ENCODE assay signal across 26 mouse cellular contexts in the genomic region with DNA sequence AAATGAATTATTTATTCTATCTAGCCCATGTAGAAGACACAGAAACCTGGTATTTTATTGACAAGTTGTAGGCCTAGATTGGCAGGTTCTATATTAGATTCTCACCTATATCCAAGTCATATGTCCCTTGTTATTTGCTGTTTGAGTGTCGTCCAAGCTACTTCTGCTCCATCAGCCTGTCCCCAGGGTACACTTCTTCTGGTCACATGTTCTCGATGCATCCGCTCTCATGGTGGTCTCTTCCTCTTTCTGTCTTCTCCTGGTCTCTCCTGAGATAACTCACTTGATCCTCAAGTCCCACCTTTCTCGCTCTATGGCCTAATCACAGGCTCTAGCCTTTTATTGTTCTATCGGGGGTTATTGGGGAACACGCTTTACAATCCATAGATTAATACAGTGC. TPM values are rescaled to one million over a fixed set of nuclear protein-coding genes. Genes with fewer than 3 reads are reported as not detected.
A peak's percentile ranks its signal among the peaks of the same experiment; 100 is the strongest.
DNase-seq lines count a peak whose midpoint lies in the region; ATAC-seq lines count a peak whose summit lies in the region.
"Had no signal": no experiment of that assay in that cellular context is flagged by ENCODE, and none has a peak within 500 bp of the region (broad histone marks: within the 10 kb centered on the region; RNA-seq: fewer than 3 reads in every experiment).

No protein-coding gene starts in this region.

- no peaks in the 10 kb centered on the region for H3K27me3 ChIP-seq in splenic B cell, adult 2 months (ENCODE audit: control insufficient read depth, insufficient read depth, low read length, poor library complexity, severe bottlenecking)
- H3K27me3 ChIP-seq: embryonic facial prominence, embryonic 13.5 days; forebrain, embryonic 12.5 days; forebrain, embryonic 15.5 days; heart, embryonic 13.5 days; Patski had no signal

- ATAC-seq in granulocyte monocyte progenitor cell, adult 5-6 weeks (replicated peaks; ENCODE audit: poor library complexity, severe bottlenecking), result peak; percentile 58
- ATAC-seq: CD4-positive, CD25-positive, alpha-beta regulatory T cell, adult 4 months; forebrain, embryonic 15.5 days; Patski had no signal

- peak; percentile 44 to 46 for DNase-seq in spleen, postnatal 36 days (ENCODE audit: low spot score in 2 of 2)
- no peak for DNase-seq in spleen, postnatal 10 days (ENCODE audit: low spot score in 2 of 2)
- DNase-seq in splenic B cell, adult 2 months (ENCODE audit: low read depth, low spot score), result peak; percentile 67
- no peak for DNase-seq in lung, adult 18-20 months
- DNase-seq in cerebellum, adult 9-11 months, result no peak
- DNase-seq: adrenal gland, adult 2 months; adrenal gland, postnatal 14 days; cerebellum, adult 11 months; cerebellum, adult 2 months; cerebellum, postnatal 10 days; cerebellum, postnatal 36 days; embryo, embryonic 11 days; gastrocnemius, postnatal 25 days; heart, adult 2 months; heart, postnatal 14 days; heart, postnatal 4 days had no signal

- no peaks in the 10 kb centered on the region for H3K36me3 ChIP-seq in splenic B cell, adult 2 months (ENCODE audit: control insufficient read depth, insufficient read depth, low read length, poor library complexity, severe bottlenecking)
- H3K36me3 ChIP-seq: embryonic facial prominence, embryonic 10.5 days; embryonic facial prominence, embryonic 13.5 days; forebrain, embryonic 12.5 days; forebrain, embryonic 15.5 days; heart, embryonic 10.5 days; heart, embryonic 13.5 days had no signal

RNA-seq across cellular contexts. Expression of a gene that starts 25.6 kb away (rescaled TPM):
- total RNA-seq in granulocyte monocyte progenitor cell, adult 5-6 weeks (2014; fragmentation: Nextera tagmentation), result 18.1 and 23.3 TPM in 2 replicates
- 3.6 and 7.8 TPM in 2 replicates for total RNA-seq in granulocyte monocyte progenitor cell, adult 5-6 weeks (2017)

RNA-seq across cellular contexts. Expression of a gene that starts 46.5 kb away (rescaled TPM):
- total RNA-seq in granulocyte monocyte progenitor cell, adult 5-6 weeks (2014; fragmentation: Nextera tagmentation), result not detected in 2 replicates
- total RNA-seq in granulocyte monocyte progenitor cell, adult 5-6 weeks (2017), result not detected in 2 replicates
- total RNA-seq: gastrocnemius, adult 8-10 months; heart, adult 2 months; heart, postnatal 14 days had no signal

RNA-seq across cellular contexts. Expression of a gene that starts 56.8 kb away (rescaled TPM):
- total RNA-seq in granulocyte monocyte progenitor cell, adult 5-6 weeks (2014; fragmentation: Nextera tagmentation), result 128 and 139 TPM in 2 replicates
- 109 and 122 TPM in 2 replicates for total RNA-seq in granulocyte monocyte progenitor cell, adult 5-6 weeks (2017)

Comparison
In these comparisons a context has a peak if more than half of its experiments do, and no peak if none do; other contexts are left out.
1. DNase-seq: peak in spleen, postnatal 36 days (2 of 2) and splenic B cell, adult 2 months (single experiment); none in spleen, postnatal 10 days (0 of 2), lung, adult 18-20 months (0 of 2) and cerebellum, adult 9-11 months (single experiment).